Mouse (Mus musculus) kidney, embryonic 14.5 days (tissue): ENCODE measurements around the gene Nid2. TPM values are rescaled to one million over a fixed set of nuclear protein-coding genes. Genes with fewer than 3 reads are reported as not detected.

Experiments used
- ATAC-seq: fragments of 200-750 bp; cut with Nextera tagmentation; 2 replicates; pipeline ENCODE4 v1.8.0; 2017; ENCODE audit warnings: moderate number of reproducible peaks, mild to moderate bottlenecking, moderate TSS enrichment, moderate library complexity; ENCODE audit not compliant: low FRiP score, low TSS enrichment
- H3K27ac ChIP-seq: fragments of 300-500 bp; sonication (generic); 2 replicates; pipeline ENCODE4 v1.5.1; 2014; ENCODE audit warnings: low read depth, mild to moderate bottlenecking, low read length, moderate library complexity, mixed read lengths
- H3K27me3 ChIP-seq: fragments of 300-500 bp; sonication (generic); 2 replicates; pipeline ENCODE4 v1.6.1; 2014; ENCODE audit warnings: mild to moderate bottlenecking, low read length; ENCODE audit not compliant: control insufficient read depth, insufficient read depth
- H3K36me3 ChIP-seq: fragments of 300-500 bp; sonication (generic); 2 replicates; pipeline ENCODE4 v1.6.1; 2014; ENCODE audit warnings: low read length, mixed read lengths; ENCODE audit not compliant: control insufficient read depth, insufficient read depth
- H3K4me1 ChIP-seq: fragments of 300-500 bp; sonication (generic); 2 replicates; pipeline ENCODE4 v1.6.1; 2014; ENCODE audit warnings: low read length, mixed read lengths; ENCODE audit not compliant: control insufficient read depth, insufficient read depth
- H3K4me2 ChIP-seq: fragments of 300-500 bp; sonication (generic); replicated peaks from 2 replicates; pipeline ENCODE4 v1.6.1; 2014; ENCODE audit warnings: low read depth, mild to moderate bottlenecking, low read length
- H3K4me3 ChIP-seq: fragments of 300-500 bp; sonication (generic); 2 replicates; pipeline ENCODE4 v1.5.1; 2014; ENCODE audit warnings: mild to moderate bottlenecking, low read length
- H3K9ac ChIP-seq: fragments of 300-500 bp; sonication (generic); 2 replicates; pipeline ENCODE4 v1.6.1; 2014; ENCODE audit warnings: low read depth, mild to moderate bottlenecking, low read length, moderate library complexity
- H3K9me3 ChIP-seq: fragments of 300-500 bp; sonication (generic); 2 replicates; pipeline ENCODE4 v1.6.1; 2016; ENCODE audit warnings: low read length; ENCODE audit not compliant: control insufficient read depth
- WGBS: fragments of 180-500 bp; shearing (Covaris S2); extraction: QIAGEN DNeasy Blood & Tissue Kit; methylation state at CpG from one replicate; pipeline ENCODE4 v1.1.7; 2014; 5-methylcytosine and 5-hydroxymethylcytosine counted together
- polyA plus RNA-seq: library from polyadenylated mRNA; unstranded; fragments of >200 nt; fragmentation: Nextera tagmentation; extraction: Ambion mirVana; gene quantifications from 2 replicates; pipeline ENCODE4 v1.2.1, GENCODE M21; 2014

Nid2 gene
- polyA plus RNA-seq, 1 experiment from 2014 or later, result 95.7 TPM

- Histone ChIP-seq H3K9me3 (no peaks in the 10 kb centered on the region), H3K9ac (no peak overlapping the region), H3K4me2 (no peak overlapping the region), H3K27ac (no peak overlapping the region), H3K4me1 (no peaks in the 10 kb centered on the region), H3K4me3 (no peak overlapping the region), H3K36me3 (peaks cover 33% of the 10 kb centered on the region), H3K27me3 (no peaks in the 10 kb centered on the region)
- 81% methylated on average over 3 of the region's 3 CpGs for WGBS
- no peak for ATAC-seq
Measured at GRCm38 (mm10) chr14:19807339-19807738, 56.3 kb downstream of the Nid2 start.

GRCm38 (mm10) chr14:19807858-19808257 lies 56.8 kb downstream of the Nid2 start:
- H3K4me1 ChIP-seq, result no peaks in the 10 kb centered on the region
- no peaks in the 10 kb centered on the region for H3K27me3 ChIP-seq
- no peak for ATAC-seq
- no peak overlapping the region for H3K9ac ChIP-seq
- H3K4me3 ChIP-seq, result no peak overlapping the region
- 94% methylated on average over 2 of the region's 2 CpGs for WGBS
- no peak overlapping the region for H3K27ac ChIP-seq
- no peaks in the 10 kb centered on the region for H3K9me3 ChIP-seq
- no peak overlapping the region for H3K4me2 ChIP-seq
- H3K36me3 ChIP-seq, result peaks cover 38% of the 10 kb centered on the region

GRCm38 (mm10) chr14:19809934-19810333 lies 58.9 kb downstream of the Nid2 start:
- Histone ChIP-seq H3K9ac (no peak overlapping the region), H3K4me3 (no peak overlapping the region), H3K9me3 (no peaks in the 10 kb centered on the region), H3K36me3 (peaks cover 52% of the 10 kb centered on the region), H3K4me1 (no peaks in the 10 kb centered on the region), H3K27me3 (no peaks in the 10 kb centered on the region), H3K4me2 (no peak overlapping the region), H3K27ac (no peak overlapping the region)
- ATAC-seq, result no peak
- WGBS, result 81% methylated on average over 10 of the region's 10 CpGs

- ATAC-seq, result no peak
- Histone ChIP-seq H3K4me1 (no peaks in the 10 kb centered on the region), H3K4me2 (no peak overlapping the region), H3K27me3 (no peaks in the 10 kb centered on the region), H3K9me3 (no peaks in the 10 kb centered on the region), H3K27ac (no peak overlapping the region), H3K36me3 (peaks cover 67% of the 10 kb centered on the region), H3K9ac (no peak overlapping the region), H3K4me3 (no peak overlapping the region)
- 88% methylated on average over 2 of the region's 2 CpGs for WGBS
Measured at GRCm38 (mm10) chr14:19813061-19813460, 62.0 kb downstream of the Nid2 start.

- Histone ChIP-seq H3K9ac (no peak overlapping the region), H3K27ac (no peak overlapping the region), H3K4me1 (no peaks in the 10 kb centered on the region; the same call in 1 of the 2 replicates), H3K4me3 (no peak overlapping the region), H3K4me2 (no peak overlapping the region), H3K36me3 (peaks cover 66% of the 10 kb centered on the region), H3K27me3 (no peaks in the 10 kb centered on the region), H3K9me3 (no peaks in the 10 kb centered on the region)
- WGBS, result 17% methylated on average over 1 of the region's 1 CpGs
- ATAC-seq, result no peak
Measured at GRCm38 (mm10) chr14:19817949-19818348, 66.9 kb downstream of the Nid2 start.

- Histone ChIP-seq H3K4me1 (no peaks in the 10 kb centered on the region; the same call in 1 of the 2 replicates), H3K27ac (no peak overlapping the region), H3K4me2 (no peak overlapping the region), H3K4me3 (no peak overlapping the region), H3K36me3 (peaks cover 32% of the 10 kb centered on the region), H3K9me3 (no peaks in the 10 kb centered on the region), H3K9ac (no peak overlapping the region), H3K27me3 (no peaks in the 10 kb centered on the region)
- 93% methylated on average over 5 of the region's 5 CpGs for WGBS
- no peak for ATAC-seq
Measured at GRCm38 (mm10) chr14:19821686-19822085, 70.6 kb downstream of the Nid2 start.

GRCm38 (mm10) chr14:19823321-19824142 lies 72.5 kb downstream of the Nid2 start, which contains the start of gene Rtraf:
Gene Rtraf, minus strand, starts transcription at chr14:19823824.
- WGBS, result under 1% methylated on average over 80 of the region's 80 CpGs
- H3K27ac ChIP-seq, result no peak within 1 kb of the TSS; the same call in 1 of the 2 replicates

GRCm38 (mm10) chr14:19825481-19825880 lies 74.4 kb downstream of the Nid2 start:
- no peaks in the 10 kb centered on the region; the same call in 1 of the 2 replicates for H3K4me1 ChIP-seq
- no peaks in the 10 kb centered on the region for H3K27me3 ChIP-seq
- ATAC-seq, result no peak

More at GRCm38 (mm10) chr14:19823321-19824142, 72.5 kb downstream of the Nid2 start, which contains the start of gene Rtraf:
- Histone ChIP-seq H3K4me3 (peak within 1 kb of the TSS; percentile 98), H3K4me2 (peak within 1 kb of the TSS; percentile 73), H3K27me3 (no peaks in the 10 kb centered on the region), H3K9ac (peak within 1 kb of the TSS; percentile 90), H3K36me3 (peaks cover 29% of the 10 kb centered on the region), H3K9me3 (no peaks in the 10 kb centered on the region), H3K4me1 (no peaks in the 10 kb centered on the region; the same call in 1 of the 2 replicates)
- peak; percentile 99 for ATAC-seq

GRCm38 (mm10) chr14:19836289-19836688 lies 85.2 kb downstream of the Nid2 start:
- Histone ChIP-seq H3K4me1 (no peaks in the 10 kb centered on the region), H3K4me3 (no peak overlapping the region), H3K27ac (no peak overlapping the region), H3K27me3 (no peaks in the 10 kb centered on the region), H3K36me3 (no peaks in the 10 kb centered on the region), H3K4me2 (no peak overlapping the region), H3K9ac (no peak overlapping the region), H3K9me3 (no peaks in the 10 kb centered on the region)
- no peak for ATAC-seq
- 85% methylated on average over 3 of the region's 3 CpGs for WGBS

More at GRCm38 (mm10) chr14:19825481-19825880, 74.4 kb downstream of the Nid2 start:
- Histone ChIP-seq H3K36me3 (peaks cover 11% of the 10 kb centered on the region), H3K9me3 (no peaks in the 10 kb centered on the region), H3K9ac (no peak overlapping the region), H3K27ac (no peak overlapping the region), H3K4me3 (no peak overlapping the region), H3K4me2 (no peak overlapping the region)
- WGBS, result 78% methylated on average over 11 of the region's 11 CpGs
